Mouse (Mus musculus) kidney, postnatal 0 days (tissue): ENCODE data around the gene H2-DMa. TPM values are rescaled to one million over a fixed set of nuclear protein-coding genes. Genes with fewer than 3 reads are reported as not detected.
"Not testable (repeated sequence)": the region's sequence is repeated elsewhere in the genome, so short reads cannot be mapped to it uniquely, and the experiment has no call there.

Source experiments
- ATAC-seq: fragments of 200-750 bp; cut with Nextera tagmentation; replicated peaks from 2 replicates; pipeline ENCODE4 v1.8.0; 2017; ENCODE audit warnings: low read depth, moderate number of reproducible peaks, moderate TSS enrichment, moderate library complexity; ENCODE audit not compliant: low FRiP score
- DNase-seq: peaks from one replicate; pipeline ENCODE4 v3.0.0-alpha.2; 2016; ENCODE audit warnings: low spot score
- H3K27ac ChIP-seq: fragments of 300-500 bp; sonication (generic); 2 replicates; pipeline ENCODE4 v1.5.1; 2014; ENCODE audit warnings: mild to moderate bottlenecking
- H3K27me3 ChIP-seq: fragments of 300-500 bp; sonication (generic); 2 replicates; pipeline ENCODE4 v1.6.1; 2014; ENCODE audit warnings: low read length, mixed read lengths; ENCODE audit not compliant: insufficient read depth
- H3K36me3 ChIP-seq: fragments of 300-500 bp; sonication (generic); 2 replicates; pipeline ENCODE4 v1.6.1; 2014; ENCODE audit warnings: low read length, mixed read lengths; ENCODE audit not compliant: insufficient read depth
- H3K4me1 ChIP-seq: fragments of 300-500 bp; sonication (generic); replicated peaks from 2 replicates; pipeline ENCODE4 v1.6.1; 2014; ENCODE audit warnings: antibody characterized with exemption, low read length, mixed read lengths; ENCODE audit not compliant: insufficient read depth
- H3K4me2 ChIP-seq: fragments of 300-500 bp; sonication (generic); 2 replicates; pipeline ENCODE4 v1.6.1; 2014; ENCODE audit warnings: mild to moderate bottlenecking, low read length, moderate library complexity, mixed read lengths
- H3K4me3 ChIP-seq: fragments of 300-500 bp; sonication (generic); replicated peaks from 2 replicates; pipeline ENCODE4 v1.5.1; 2014; ENCODE audit warnings: low read depth, low read length
- H3K9ac ChIP-seq: fragments of 300-500 bp; sonication (generic); 2 replicates; pipeline ENCODE4 v1.6.1; 2014; ENCODE audit warnings: low read depth, low read length
- H3K9me3 ChIP-seq: fragments of 300-500 bp; sonication (generic); replicated peaks from 2 replicates; pipeline ENCODE4 v1.6.1; 2016; ENCODE audit warnings: low read length, inconsistent platforms, mixed read lengths
- CTCF ChIP-seq: IDR thresholded peaks from 2 replicates; pipeline ENCODE4 v1.5.1; 2016; ENCODE audit warnings: antibody characterized with exemption, low read depth, mild to moderate bottlenecking, moderate library complexity
- WGBS: fragments of 180-500 bp; shearing (Covaris S2); extraction: QIAGEN DNeasy Blood & Tissue Kit; methylation state at CpG from one replicate; pipeline ENCODE4 v1.1.7; 2014; 5-methylcytosine and 5-hydroxymethylcytosine counted together
- polyA plus RNA-seq: library from polyadenylated mRNA; unstranded; fragments of >200 nt; fragmentation: Nextera tagmentation; extraction: Ambion mirVana; gene quantifications from 2 replicates; pipeline ENCODE4 v1.2.1, GENCODE M21; 2015

H2-DMa gene
- polyA plus RNA-seq, 1 experiment from 2014 or later: 18.6 TPM

DNA sequence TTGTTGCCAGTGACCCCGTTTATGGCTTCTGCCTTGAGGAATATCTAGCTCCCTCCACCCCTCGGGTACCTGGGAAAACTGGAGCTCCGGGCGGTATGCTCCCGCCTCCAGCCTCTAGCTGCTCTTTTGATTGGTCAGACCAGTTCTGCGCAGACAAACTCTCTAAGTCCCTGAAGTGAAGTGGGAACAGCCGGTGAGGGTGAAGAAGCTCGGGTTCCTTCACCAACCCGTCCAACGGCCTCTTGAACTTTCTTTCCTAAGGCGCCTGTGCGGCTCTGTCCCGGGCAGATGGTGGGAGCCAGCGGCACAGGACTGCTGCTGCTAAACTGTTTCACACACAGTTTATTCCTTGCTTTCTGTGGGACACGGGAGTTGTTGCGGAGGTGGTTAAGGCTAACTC lies 20.1 kb downstream of the H2-DMa start:
- H3K9ac ChIP-seq: peak overlapping the region; percentile 40; the same call in 1 of the 2 replicates
- H3K27ac ChIP-seq: no peak overlapping the region

DNA sequence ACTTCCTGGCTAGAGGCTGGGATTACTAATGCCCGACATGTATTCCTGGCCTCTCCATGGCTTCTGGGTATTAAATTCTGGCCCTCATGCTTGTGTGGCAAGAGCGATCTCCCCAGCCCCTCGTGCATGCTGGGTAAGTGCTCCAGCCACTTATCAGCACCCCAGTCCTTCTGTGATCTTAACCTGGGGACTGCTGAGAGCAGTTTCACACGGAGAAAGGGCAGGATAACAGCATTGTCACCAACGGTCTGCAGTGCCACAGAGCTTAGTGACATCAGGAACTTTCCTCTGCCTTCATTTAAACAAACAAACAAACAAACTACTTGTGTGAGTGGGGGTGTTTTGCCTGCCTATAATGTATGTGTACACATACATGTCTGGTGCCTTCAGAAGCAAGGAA lies 20.9 kb downstream of the H2-DMa start:
- H3K4me1 ChIP-seq: 0 out of 2 replicates have a peak, but pooled peaks cover 14% of the 10 kb centered on the region
- no peak overlapping the region for H3K27ac ChIP-seq
- 8% methylated on average over 5 of the region's 5 CpGs for WGBS
- no peaks in the 10 kb centered on the region for H3K36me3 ChIP-seq
- no peak overlapping the region for H3K4me2 ChIP-seq
- H3K27me3 ChIP-seq: no peaks in the 10 kb centered on the region
- peak overlapping the region; percentile 25; the same call in 1 of the 2 replicates for H3K4me3 ChIP-seq
- no peak for TF ChIP-seq CTCF
- DNase-seq (no peak), ATAC-seq (no peak)
- no peaks in the 10 kb centered on the region for H3K9me3 ChIP-seq
- no peak overlapping the region for H3K9ac ChIP-seq

More for the DNA sequence above, 20.1 kb downstream of the H2-DMa start:
- Histone ChIP-seq H3K27me3 (no peaks in the 10 kb centered on the region), H3K4me3 (peak overlapping the region; percentile 25), H3K4me1 (0 out of 2 replicates have a peak, but pooled peaks cover 14% of the 10 kb centered on the region), H3K36me3 (no peaks in the 10 kb centered on the region), H3K9me3 (no peaks in the 10 kb centered on the region), H3K4me2 (peak overlapping the region; percentile 69)
- WGBS: 1% methylated on average over 16 of the region's 16 CpGs
- no peak for TF ChIP-seq CTCF
- no peak for ATAC-seq
- peak; percentile 65 for DNase-seq

DNA sequence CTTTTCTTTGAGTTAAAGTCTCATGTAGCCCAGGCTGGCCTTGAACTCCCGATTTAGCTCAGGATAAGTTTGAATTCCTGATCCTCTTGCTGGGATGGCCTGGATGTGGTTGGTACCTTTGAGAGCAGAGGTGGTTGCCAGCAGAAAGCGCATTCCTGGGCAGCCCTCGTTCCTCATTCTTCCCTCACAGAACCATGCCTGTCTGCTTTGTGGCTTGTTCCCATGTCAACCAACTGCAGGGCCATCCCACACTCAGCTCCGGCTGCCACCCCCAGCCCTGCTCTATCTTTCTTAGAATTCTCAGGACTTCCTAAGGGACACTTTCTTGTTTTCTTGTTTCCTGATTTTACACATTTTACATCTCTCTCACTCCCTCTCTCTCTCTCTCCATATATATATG lies 22.1 kb downstream of the H2-DMa start:
- Histone ChIP-seq H3K27ac (no peak overlapping the region), H3K4me2 (no peak overlapping the region), H3K36me3 (no peaks in the 10 kb centered on the region), H3K4me1 (0 out of 2 replicates have a peak, but pooled peaks cover 14% of the 10 kb centered on the region), H3K27me3 (no peaks in the 10 kb centered on the region), H3K4me3 (no peak overlapping the region), H3K9me3 (no peaks in the 10 kb centered on the region), H3K9ac (no peak overlapping the region)
- TF ChIP-seq CTCF: no peak
- ATAC-seq: no peak
- WGBS: 58% methylated on average over 4 of the region's 4 CpGs
- no peak for DNase-seq

DNA sequence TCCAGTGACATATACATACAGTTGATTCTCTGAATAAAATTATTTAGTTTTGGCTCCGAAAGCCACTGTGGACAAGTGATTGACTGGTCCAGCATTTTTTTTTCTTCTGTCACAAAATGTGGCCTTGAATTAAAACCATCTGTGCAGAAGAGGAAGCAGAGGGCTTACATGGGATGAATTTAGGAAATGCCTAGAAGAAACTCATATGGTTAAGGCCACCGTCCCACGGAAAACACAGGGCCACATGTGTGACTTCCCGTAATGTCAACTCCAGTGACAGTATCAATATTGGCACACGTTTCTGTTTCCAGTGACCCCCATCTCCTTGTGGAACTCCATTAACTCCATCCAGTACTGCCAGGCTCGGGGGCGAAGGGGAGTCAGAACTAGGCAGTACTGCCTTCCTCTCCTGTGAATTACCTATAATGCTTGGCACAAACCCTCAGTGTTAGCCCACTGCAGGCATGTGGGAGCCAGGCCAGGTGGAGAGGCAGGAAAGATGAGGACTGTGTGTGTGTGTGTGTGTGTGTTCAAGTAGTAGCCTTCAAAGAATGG lies 23.2 kb downstream of the H2-DMa start:
- H3K9ac ChIP-seq: no peak overlapping the region
- H3K4me2 ChIP-seq: peak overlapping the region; percentile 30; the same call in 1 of the 2 replicates
- WGBS: 69% methylated on average over 7 of the region's 7 CpGs
- no peaks in the 10 kb centered on the region for H3K27me3 ChIP-seq
- ATAC-seq: no peak; the same call in 1 of the 2 replicates
- no peak for TF ChIP-seq CTCF
- 0 out of 2 replicates have a peak, but pooled peaks cover 14% of the 10 kb centered on the region for H3K4me1 ChIP-seq
- 0 out of 2 replicates have a peak overlapping the region, but pooled peaks have one; percentile 19 for H3K27ac ChIP-seq
- no peak overlapping the region for H3K4me3 ChIP-seq
- H3K9me3 ChIP-seq: no peaks in the 10 kb centered on the region
- no peak for DNase-seq
- H3K36me3 ChIP-seq: no peaks in the 10 kb centered on the region

DNA sequence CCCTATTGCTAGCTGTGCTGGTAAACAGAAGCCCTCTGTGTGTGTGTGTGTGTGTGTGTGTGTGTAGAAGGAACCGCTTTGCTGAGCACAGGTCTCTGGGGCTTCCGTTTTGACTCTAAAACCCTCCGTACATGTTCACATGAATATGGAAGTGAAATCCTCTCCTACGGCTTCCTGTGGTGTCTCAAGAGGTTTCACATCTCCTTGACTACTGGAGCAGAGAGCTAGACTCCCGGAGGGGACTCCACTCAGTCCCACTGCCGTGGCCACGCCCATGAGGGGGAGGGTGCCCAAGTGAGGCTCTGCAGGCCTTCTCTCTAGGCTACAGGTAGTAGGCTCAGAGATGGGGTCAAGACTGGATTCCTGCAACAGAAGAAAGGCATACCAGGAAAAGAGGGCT lies 23.7 kb downstream of the H2-DMa start, which contains the start of gene H2-DMb2:
H2-DMb2 (plus strand) TSS at position 275 of the 400 bp plus-strand sequence.
- ATAC-seq (no peak; the same call in 1 of the 2 replicates), DNase-seq (peak; percentile 54)
- Histone ChIP-seq H3K9ac (no peak within 1 kb of the TSS), H3K4me1 (0 out of 2 replicates have a peak, but pooled peaks cover 14% of the 10 kb centered on the region), H3K27me3 (no peaks in the 10 kb centered on the region), H3K27ac (0 out of 2 replicates have a peak within 1 kb of the TSS, but pooled peaks have one; percentile 19), H3K4me2 (peak within 1 kb of the TSS; percentile 30; the same call in 1 of the 2 replicates), H3K36me3 (no peaks in the 10 kb centered on the region), H3K4me3 (no peak within 1 kb of the TSS), H3K9me3 (no peaks in the 10 kb centered on the region)
- TF ChIP-seq CTCF: no peak
- WGBS: 11% methylated on average over 7 of the region's 7 CpGs

DNA sequence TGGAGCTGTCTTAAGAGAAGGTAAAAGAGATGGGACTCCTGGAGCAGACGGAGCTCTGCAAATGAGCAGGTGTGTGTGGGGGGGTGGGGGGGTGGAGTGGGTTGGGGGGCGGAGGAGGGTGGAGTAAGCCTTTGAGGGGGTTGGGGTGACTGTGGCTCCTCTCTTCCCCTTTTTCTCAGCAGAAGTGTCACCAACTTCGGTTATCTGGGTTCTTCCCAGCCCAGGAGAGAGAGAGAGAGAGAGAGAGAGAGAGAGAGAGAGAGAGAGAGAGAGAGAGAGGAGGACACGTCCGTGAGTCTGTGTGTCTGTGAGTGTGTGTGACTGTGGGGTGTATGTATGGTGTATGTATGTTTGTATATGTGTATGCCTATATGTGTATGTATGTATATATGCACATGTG lies 24.1 kb downstream of the H2-DMa start:
- no peak for TF ChIP-seq CTCF
- ATAC-seq (no peak), DNase-seq (no peak)
- Histone ChIP-seq H3K9me3 (no peaks in the 10 kb centered on the region), H3K4me1 (0 out of 2 replicates have a peak, but pooled peaks cover 14% of the 10 kb centered on the region), H3K4me3 (no peak overlapping the region), H3K36me3 (no peaks in the 10 kb centered on the region), H3K4me2 (0 out of 2 replicates have a peak overlapping the region, but pooled peaks have one; percentile 30), H3K9ac (no peak overlapping the region), H3K27me3 (no peaks in the 10 kb centered on the region), H3K27ac (no peak overlapping the region)
- 58% methylated on average over 5 of the region's 5 CpGs for WGBS

DNA sequence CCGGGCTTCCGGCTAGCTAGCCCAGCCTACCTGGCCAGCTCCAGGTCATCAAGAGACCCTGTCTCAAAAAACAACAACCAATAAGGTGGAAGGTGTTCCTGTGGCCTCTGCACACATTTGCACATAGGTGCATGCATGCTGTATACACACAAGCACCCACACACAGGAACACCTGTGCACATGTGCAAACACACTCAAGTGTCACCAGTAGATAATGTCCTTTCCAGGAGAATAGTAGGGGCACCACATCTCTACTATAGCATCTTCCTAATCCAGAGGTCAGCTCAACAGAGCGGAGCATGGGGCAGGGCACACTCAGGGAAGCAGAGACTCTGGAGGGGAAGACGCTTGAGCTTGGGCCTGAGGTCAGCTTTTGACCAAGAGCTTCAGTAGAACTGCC lies 24.9 kb downstream of the H2-DMa start:
- WGBS: 83% methylated on average over 4 of the region's 4 CpGs
- H3K36me3 ChIP-seq, H3K9ac ChIP-seq, H3K27ac ChIP-seq, H3K4me3 ChIP-seq, DNase-seq, H3K9me3 ChIP-seq, H3K4me2 ChIP-seq, ATAC-seq, H3K27me3 ChIP-seq: not testable (repeated sequence)
- H3K4me1 ChIP-seq: 0 out of 2 replicates have a peak, but pooled peaks cover 11% of the 10 kb centered on the region
